Mouse (Mus musculus): ENCODE measurements around the gene Nop16. TPM values are rescaled to one million over a fixed set of nuclear protein-coding genes. Genes with fewer than 3 reads are reported as not detected.

Nop16 gene
- polyA plus RNA-seq, 1 experiment from 2014 or later, result 69.1 TPM

GRCm38 (mm10) chr13:54556796-54557195 is 33.1 kb downstream of the Nop16 start:
- Histone ChIP-seq H3K4me2 (ENCODE audit: low read length) (no peak overlapping the region), H3K9me3 (ENCODE audit: control insufficient read depth, low read length) (no peaks in the 10 kb centered on the region), H3K36me3 (ENCODE audit: control insufficient read depth, insufficient read depth, low read length) (peaks cover 60% of the 10 kb centered on the region), H3K27ac (ENCODE audit: low read depth, low read length) (no peak overlapping the region), H3K9ac (ENCODE audit: low read depth, low read length) (no peak overlapping the region), H3K27me3 (replicated peaks; ENCODE audit: control insufficient read depth, insufficient read depth, low read length) (no peaks in the 10 kb centered on the region), H3K4me1 (ENCODE audit: control insufficient read depth, insufficient read depth, low read depth, low read length) (no peaks in the 10 kb centered on the region), H3K4me3 (ENCODE audit: low read length) (no peak overlapping the region)
- WGBS, result 88% methylated on average over 3 of the region's 3 CpGs
- no peak for ATAC-seq

- ATAC-seq, result no peak
- no peak overlapping the region for H3K27ac ChIP-seq (ENCODE audit: low read depth, low read length)
- no peak overlapping the region for H3K4me2 ChIP-seq (ENCODE audit: low read length)
- no peak overlapping the region for H3K9ac ChIP-seq (ENCODE audit: low read depth, low read length)
- H3K36me3 ChIP-seq (ENCODE audit: control insufficient read depth, insufficient read depth, low read length), result peaks cover 58% of the 10 kb centered on the region
- 93% methylated on average over 9 of the region's 9 CpGs for WGBS
- no peaks in the 10 kb centered on the region for H3K27me3 ChIP-seq (replicated peaks; ENCODE audit: control insufficient read depth, insufficient read depth, low read length)
- no peak overlapping the region for H3K4me3 ChIP-seq (ENCODE audit: low read length)
- no peaks in the 10 kb centered on the region for H3K4me1 ChIP-seq (ENCODE audit: control insufficient read depth, insufficient read depth, low read depth, low read length)
- H3K9me3 ChIP-seq (ENCODE audit: control insufficient read depth, low read length), result no peaks in the 10 kb centered on the region
Measured at GRCm38 (mm10) chr13:54556176-54556575, 33.7 kb downstream of the Nop16 start.

DNA sequence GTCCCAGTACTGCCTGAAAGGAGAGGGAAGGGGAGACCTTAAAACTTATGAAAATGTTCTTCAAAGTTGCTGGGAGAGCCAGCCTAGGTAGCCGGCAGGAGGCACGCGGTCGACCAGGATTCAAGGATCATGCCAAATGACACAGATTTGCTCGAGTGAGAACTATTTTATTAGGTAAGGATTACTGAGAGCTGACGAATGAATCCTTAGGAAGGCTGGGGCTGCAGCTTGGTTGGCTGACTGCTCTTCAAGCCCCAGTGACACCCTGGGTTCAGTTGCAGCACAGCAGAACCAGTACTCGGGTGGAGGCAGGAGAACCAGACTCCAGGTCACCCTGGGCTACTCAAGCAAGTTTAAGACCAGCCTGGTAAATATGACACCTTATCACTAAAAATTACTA is 41.9 kb downstream of the Nop16 start:
- H3K9ac ChIP-seq (ENCODE audit: low read depth, low read length), result no peak overlapping the region
- peaks cover 44% of the 10 kb centered on the region for H3K36me3 ChIP-seq (ENCODE audit: control insufficient read depth, insufficient read depth, low read length)
- H3K27ac ChIP-seq (ENCODE audit: low read depth, low read length), result no peak overlapping the region
- ATAC-seq, result no peak
- 88% methylated on average over 7 of the region's 7 CpGs for WGBS
- no peaks in the 10 kb centered on the region for H3K4me1 ChIP-seq (ENCODE audit: control insufficient read depth, insufficient read depth, low read depth, low read length)
- no peak overlapping the region for H3K4me3 ChIP-seq (ENCODE audit: low read length)
- H3K4me2 ChIP-seq (ENCODE audit: low read length), result no peak overlapping the region
- H3K9me3 ChIP-seq (ENCODE audit: control insufficient read depth, low read length), result no peaks in the 10 kb centered on the region
- no peaks in the 10 kb centered on the region for H3K27me3 ChIP-seq (replicated peaks; ENCODE audit: control insufficient read depth, insufficient read depth, low read length)

Small RNA genes lying within 50 kb of the gene (microRNA-seq; reads per million reads assigned to microRNA genes)
- not detected for gene Gm24195

Other genes starting within 250 kb of the Nop16 start
- gene Cplx2, start 218.7 kb downstream of the Nop16 start, polyA plus RNA-seq (2015; fragmentation: Nextera tagmentation; extraction: Ambion mirVana), result 36.6 and 41.9 TPM in 2 replicates
- gene Thoc3, start 121.2 kb downstream of the Nop16 start, polyA plus RNA-seq (2015; fragmentation: Nextera tagmentation; extraction: Ambion mirVana), result 93.8 and 94.8 TPM in 2 replicates
- gene Simc1, start 86.3 kb downstream of the Nop16 start, polyA plus RNA-seq (2015; fragmentation: Nextera tagmentation; extraction: Ambion mirVana), result 20.4 and 23.7 TPM in 2 replicates
- gene 4833439L19Rik, start 24.7 kb downstream of the Nop16 start, polyA plus RNA-seq (2015; fragmentation: Nextera tagmentation; extraction: Ambion mirVana), result 268 and 272 TPM in 2 replicates
- 96.9 and 100 TPM in 2 replicates for gene Arl10, start 15.1 kb downstream of the Nop16 start, polyA plus RNA-seq (2015; fragmentation: Nextera tagmentation; extraction: Ambion mirVana)
- 253 and 288 TPM in 2 replicates for gene Higd2a, start 117 bp upstream of the Nop16 start, polyA plus RNA-seq (2015; fragmentation: Nextera tagmentation; extraction: Ambion mirVana)
- 244 and 276 TPM in 2 replicates for gene Cltb, start 21.3 kb upstream of the Nop16 start, polyA plus RNA-seq (2015; fragmentation: Nextera tagmentation; extraction: Ambion mirVana)
- gene Faf2, start 31.7 kb upstream of the Nop16 start, polyA plus RNA-seq (2015; fragmentation: Nextera tagmentation; extraction: Ambion mirVana), result 61.9 and 64.7 TPM in 2 replicates
- gene Rnf44, start 103.8 kb upstream of the Nop16 start, polyA plus RNA-seq (2015; fragmentation: Nextera tagmentation; extraction: Ambion mirVana), result 56.4 and 64.8 TPM in 2 replicates
- 0.16 and 0.21 TPM in 2 replicates for gene Cdhr2, start 111.4 kb upstream of the Nop16 start, polyA plus RNA-seq (2015; fragmentation: Nextera tagmentation; extraction: Ambion mirVana)
- gene Gprin1, start 159.8 kb upstream of the Nop16 start, polyA plus RNA-seq (2015; fragmentation: Nextera tagmentation; extraction: Ambion mirVana), result 4.5 and 5.7 TPM in 2 replicates
- gene Sncb, start 176.5 kb upstream of the Nop16 start, polyA plus RNA-seq (2015; fragmentation: Nextera tagmentation; extraction: Ambion mirVana), result 130 and 157 TPM in 2 replicates
- not detected in 2 replicates for gene Eif4e1b, start 193.9 kb upstream of the Nop16 start, polyA plus RNA-seq (2015; fragmentation: Nextera tagmentation; extraction: Ambion mirVana)
- 105 and 131 TPM in 2 replicates for gene Tspan17, start 199.3 kb upstream of the Nop16 start, polyA plus RNA-seq (2015; fragmentation: Nextera tagmentation; extraction: Ambion mirVana)